Mouse (Mus musculus) left cerebral cortex, adult 2 months (tissue): ENCODE results near the gene Zbtb44. TPM values are rescaled to one million over a fixed set of nuclear protein-coding genes. Genes with fewer than 3 reads are reported as not detected.

Experiments used
- DNase-seq, 2 experiments: peaks; one replicate each; pipeline ENCODE4 v3.0.0; 2021 to 2022; ENCODE audit warnings: low spot score in 2 of 2, mixed read lengths in 1 of 2; ENCODE audit errors: extremely low spot score in 1 of 2
- H3K27ac ChIP-seq: fragments of 200-600 bp; 2 replicates; pipeline ENCODE4 v1.8.1; 2022
- H3K4me3 ChIP-seq: fragments of 200-600 bp; 2 replicates; pipeline ENCODE4 v1.8.1; 2022
- CTCF ChIP-seq: fragments of 200-600 bp; IDR thresholded peaks from 2 replicates; pipeline ENCODE4 v1.8.1; 2022; ENCODE audit warnings: antibody characterized with exemption, mild to moderate bottlenecking, moderate library complexity
- intact Hi-C: fragments of 180-260 bp; cut with DNase I; formaldehyde crosslinking; loops from one replicate; pipeline ENCODE4 v1.15.1; 2025
- total RNA-seq, 2 experiments: library from RNA; stranded (reverse); gene quantifications; 2 replicates each; pipeline ENCODE4 v1.2.3; 2021

Zbtb44 gene
- total RNA-seq, 2 experiments from 2014 or later: 40.4 to 45.2 TPM

GRCm38 (mm10) chr9:31119405-31119804, 89.0 kb downstream of the Zbtb44 start:
- no peak overlapping the region for H3K27ac ChIP-seq
- no peak for DNase-seq
- no peak overlapping the region for H3K4me3 ChIP-seq
- TF ChIP-seq CTCF: no peak
- intact Hi-C loops: no loop called here

GRCm38 (mm10) chr9:31119882-31120532, 89.6 kb downstream of the Zbtb44 start:
- intact Hi-C loops: no loop called here
- Histone ChIP-seq H3K27ac (no peak overlapping the region), H3K4me3 (no peak overlapping the region)
- TF ChIP-seq CTCF: no peak
- DNase-seq: no peak

DNA sequence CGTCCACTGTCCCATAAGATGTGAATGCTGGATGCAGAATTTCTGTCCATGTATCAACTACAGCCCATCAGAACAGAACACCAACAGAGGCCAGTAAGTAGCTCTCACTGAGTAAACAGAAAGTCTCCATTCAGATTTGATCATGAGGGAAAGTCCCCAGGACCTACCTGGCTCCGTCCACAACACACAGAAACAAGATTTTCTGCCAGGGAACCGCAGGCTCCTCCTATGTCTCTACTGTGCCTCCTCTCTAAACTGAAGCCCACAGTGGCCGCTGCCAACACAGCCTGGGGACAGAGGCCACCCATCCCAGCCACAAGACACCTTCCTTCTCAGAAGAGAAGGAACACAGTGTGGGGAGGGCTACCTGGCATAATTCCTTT, 90.1 kb downstream of the Zbtb44 start:
- no peak overlapping the region for H3K27ac ChIP-seq
- no peak for DNase-seq
- no peak for TF ChIP-seq CTCF
- H3K4me3 ChIP-seq: no peak overlapping the region
- intact Hi-C loops: no loop called here

- intact Hi-C loops: no loop called here
- Histone ChIP-seq H3K4me3 (no peak overlapping the region), H3K27ac (no peak overlapping the region)
- DNase-seq: no peak
- no peak for TF ChIP-seq CTCF
Observed at GRCm38 (mm10) chr9:31122464-31123030, 92.1 kb downstream of the Zbtb44 start.

Other genes starting within 250 kb of the Zbtb44 start
- 1 to 10 TPM; 5.2 to 6.0 TPM for gene Adamts15, start 108.2 kb upstream of the Zbtb44 start, total RNA-seq
- 1 to 10 TPM; 4.5 to 4.8 TPM for gene Adamts8, start 88.1 kb upstream of the Zbtb44 start, total RNA-seq
- gene St14, start 101.2 kb downstream of the Zbtb44 start, total RNA-seq: 1 to 10 TPM in 1 of 2 experiments, under 1 TPM in 1; 0.87 to 1.1 TPM
- 100 to 1,000 TPM; 568 to 604 TPM for gene Aplp2, start 181.2 kb downstream of the Zbtb44 start, total RNA-seq
- 10 to 100 TPM; 23.1 to 24.5 TPM for gene Prdm10, start 249.9 kb downstream of the Zbtb44 start, total RNA-seq